Mouse (Mus musculus): ENCODE results near the gene Magi2. TPM values are rescaled to one million over a fixed set of nuclear protein-coding genes. Genes with fewer than 3 reads are reported as not detected.
A peak's percentile ranks its signal among the peaks of the same experiment; 100 is the strongest.
"Not testable (repeated sequence)": the region's sequence is repeated elsewhere in the genome, so short reads cannot be mapped to it uniquely, and the experiment has no call there.

Gene Magi2
- polyA plus RNA-seq (2015; fragmentation: Nextera tagmentation; extraction: Ambion mirVana) = 0.55 and 0.78 TPM in 2 replicates

DNA sequence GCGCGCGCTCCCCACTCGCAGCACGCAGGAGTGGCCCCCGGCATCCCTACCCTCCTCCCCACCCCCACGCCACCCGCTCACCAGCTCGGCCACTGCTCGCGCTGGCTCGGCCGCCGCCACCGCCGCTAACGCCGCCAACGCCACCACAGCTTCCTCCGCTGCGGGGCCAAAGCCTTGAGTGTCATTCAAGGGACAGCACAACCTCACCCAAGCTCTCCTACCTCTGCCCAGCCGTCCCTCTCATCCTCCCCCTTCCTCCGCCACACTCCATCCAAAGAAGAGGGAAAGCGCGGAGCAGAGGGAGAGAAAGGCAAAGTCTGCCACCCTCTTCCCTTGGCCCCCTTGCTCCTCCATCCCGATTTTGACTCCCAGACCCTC is at the start of gene Magi2:
Gene Magi2, plus strand, starts transcription at position 171 of the 378 bp plus-strand sequence.
- DNase-seq (ENCODE audit: low spot score) = no peak

DNA sequence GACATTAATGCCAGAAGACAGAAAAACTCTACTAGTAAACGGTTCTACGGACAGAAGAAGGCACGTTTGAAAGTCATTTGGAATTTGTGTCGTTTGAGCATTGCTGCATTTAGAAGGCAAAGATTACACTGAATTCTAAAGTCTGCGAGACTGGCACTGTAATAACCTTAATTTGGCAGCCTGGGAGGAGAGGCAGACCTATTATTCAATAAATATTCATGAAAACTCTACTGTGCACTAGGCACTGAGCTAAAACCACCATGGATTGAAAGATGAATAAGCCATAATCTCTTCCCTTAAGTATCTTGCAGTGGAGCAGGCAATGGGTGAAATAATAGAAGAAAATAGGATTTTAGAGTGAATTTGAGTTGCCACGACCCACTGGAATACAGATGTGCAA is 48.2 kb upstream of the Magi2 start:
- DNase-seq (ENCODE audit: low spot score) = no peak

GRCm38 (mm10) chr5:19186175-19186574 is 40.7 kb upstream of the Magi2 start:
- DNase-seq (ENCODE audit: low spot score) = no peak

- no peak for DNase-seq (ENCODE audit: low spot score)
Observed at GRCm38 (mm10) chr5:19211665-19212064, 15.2 kb upstream of the Magi2 start.

GRCm38 (mm10) chr5:19226144-19226865 is 531 bp upstream of the Magi2 start:
- no peak for DNase-seq (ENCODE audit: low spot score)

- no peak for DNase-seq (ENCODE audit: low spot score)
Observed at GRCm38 (mm10) chr5:19227281-19227680, 445 bp downstream of the Magi2 start.

GRCm38 (mm10) chr5:19227791-19228331 is 1.0 kb downstream of the Magi2 start:
- DNase-seq (ENCODE audit: low spot score) = no peak

DNA sequence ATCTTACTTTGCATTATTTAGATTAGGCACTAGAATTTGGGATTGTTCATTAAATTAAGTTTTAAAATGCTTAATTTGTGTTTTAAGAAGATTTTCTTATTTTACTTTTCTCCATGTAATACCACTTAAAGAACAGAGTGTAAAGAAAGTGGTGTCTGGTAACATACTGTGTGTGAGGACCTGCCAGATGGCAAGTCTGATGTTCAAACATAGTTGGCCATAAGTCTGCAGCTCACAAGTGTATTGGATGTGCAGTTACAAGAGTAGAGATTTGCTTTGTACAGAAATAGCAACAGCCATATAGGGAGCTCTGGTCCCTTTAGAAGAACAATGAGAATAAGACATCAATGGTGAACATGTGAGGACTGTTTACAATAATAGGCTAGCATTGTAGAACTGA is 15.0 kb downstream of the Magi2 start:
- no peak for DNase-seq (ENCODE audit: low spot score)

DNA sequence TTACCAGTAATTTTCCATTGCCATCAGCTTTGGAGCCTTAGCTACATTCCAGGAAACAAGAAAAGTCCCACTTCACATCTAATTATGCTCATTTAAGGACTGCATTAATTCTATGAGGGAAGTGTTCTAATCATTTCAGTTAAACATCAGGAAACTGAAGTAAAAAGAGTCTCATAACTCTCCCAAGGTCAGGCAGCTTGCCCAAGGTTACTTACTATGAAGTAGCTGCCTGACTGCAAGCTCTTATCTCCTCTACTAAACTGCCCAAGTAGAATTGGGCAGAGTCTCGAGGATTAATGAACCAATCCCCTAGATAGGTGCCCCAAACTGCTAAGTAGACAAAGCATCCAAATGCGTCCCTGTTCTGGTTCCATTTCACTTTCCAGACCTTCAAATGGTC is 19.6 kb downstream of the Magi2 start:
- DNase-seq (ENCODE audit: low spot score) = no peak

DNA sequence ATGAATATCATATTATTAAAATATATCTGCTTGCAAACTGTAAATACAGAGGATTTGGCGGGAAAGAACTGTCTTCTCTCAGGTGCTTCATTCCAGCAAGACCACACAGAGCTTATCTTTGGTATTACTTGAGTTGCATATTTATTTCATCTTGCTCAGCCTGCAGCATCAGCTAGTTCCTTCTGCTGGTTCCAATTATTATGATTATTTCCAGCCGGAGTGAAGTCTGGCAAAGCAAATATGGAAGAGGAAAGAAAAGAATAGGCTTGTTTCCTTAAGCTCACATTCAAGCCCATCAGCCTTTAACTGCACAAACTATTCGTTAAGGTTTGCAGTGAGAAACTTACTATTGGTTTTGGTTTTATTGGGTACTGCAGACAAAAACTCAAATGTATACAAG is 20.4 kb downstream of the Magi2 start:
- no peak for DNase-seq (ENCODE audit: low spot score)

GRCm38 (mm10) chr5:19262816-19263215 is 36.0 kb downstream of the Magi2 start:
- no peak for DNase-seq (ENCODE audit: low spot score)

GRCm38 (mm10) chr5:19264627-19265026 is 37.8 kb downstream of the Magi2 start:
- DNase-seq (ENCODE audit: low spot score) = no peak

DNA sequence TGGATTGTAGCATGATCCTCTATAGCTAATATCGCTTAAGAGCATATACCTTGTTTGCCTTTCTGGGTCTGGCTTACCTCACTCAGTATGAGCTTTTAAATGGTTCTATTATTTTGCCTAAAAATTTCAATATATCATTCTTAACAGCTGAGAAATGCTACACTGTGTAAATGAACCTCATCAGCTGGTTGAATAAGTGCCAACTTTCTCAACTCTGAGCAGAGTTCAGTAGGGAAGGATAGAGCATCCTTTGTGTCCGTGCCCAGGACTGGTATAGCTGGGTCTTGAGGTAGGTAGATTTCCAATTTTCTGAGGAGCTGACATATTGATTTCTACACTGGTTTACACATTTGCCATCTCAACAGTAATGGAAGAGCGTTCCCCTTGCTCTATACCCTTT is 65.7 kb downstream of the Magi2 start:
- DNase-seq (ENCODE audit: low spot score) = no peak

DNA sequence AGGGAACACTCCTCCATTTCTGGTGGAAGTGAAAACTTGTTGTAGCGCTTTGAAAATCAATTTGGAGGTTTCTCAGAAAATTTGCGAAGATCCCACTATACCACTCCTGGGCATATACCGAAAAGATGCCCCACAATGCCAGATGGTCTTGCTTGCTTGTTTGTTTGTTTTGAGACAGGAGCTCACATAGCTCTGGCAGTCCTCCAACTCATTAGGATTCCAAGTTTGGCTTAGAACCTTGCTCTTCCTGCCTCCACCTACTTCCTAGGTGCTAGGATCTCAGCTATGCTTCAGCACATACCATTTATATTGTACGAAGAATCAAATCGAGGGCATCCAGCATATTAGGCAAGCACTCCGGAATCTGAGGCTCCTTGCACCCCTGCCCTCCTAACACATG is 79.8 kb downstream of the Magi2 start:
- DNase-seq (ENCODE audit: low spot score) = no peak

DNA sequence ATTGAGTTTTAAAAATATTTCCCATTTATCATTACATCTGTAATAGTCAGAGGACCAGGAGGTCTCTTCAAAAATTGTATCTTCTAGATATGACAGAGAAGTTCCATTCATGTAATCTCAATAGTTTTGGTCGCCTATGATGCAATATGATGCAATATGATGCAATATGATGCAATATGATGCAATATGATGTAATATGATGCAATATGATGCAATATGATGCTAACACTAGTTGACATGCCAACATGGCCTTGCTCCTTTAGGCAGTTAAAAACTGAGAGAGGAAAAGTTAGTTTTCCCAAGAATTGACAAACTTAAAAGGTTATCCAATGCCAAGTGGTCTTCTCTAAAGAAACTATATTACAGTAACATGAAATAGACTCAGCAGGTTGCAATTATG is 83.0 kb downstream of the Magi2 start:
- no peak for DNase-seq (ENCODE audit: low spot score)

DNA sequence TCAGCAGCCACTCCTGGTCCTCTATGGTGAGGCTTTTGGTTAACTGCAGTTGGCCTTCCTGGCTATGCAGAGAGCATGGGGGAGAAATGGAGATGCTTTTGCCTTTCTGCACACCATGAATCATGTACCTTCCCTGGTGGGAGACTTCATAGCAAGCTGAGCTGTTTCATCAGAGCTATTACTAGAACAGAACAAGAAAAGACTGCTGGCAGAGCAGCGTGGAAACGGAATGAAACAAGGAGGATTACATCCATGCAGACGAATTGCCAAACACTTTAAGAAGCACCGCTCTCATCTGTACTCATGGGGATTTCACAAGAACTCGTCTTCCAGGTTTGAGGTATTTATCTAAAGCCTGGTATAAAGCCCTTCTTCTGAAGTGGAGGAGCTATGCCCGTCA is 95.7 kb downstream of the Magi2 start:
- DNase-seq (ENCODE audit: low spot score) = no peak

GRCm38 (mm10) chr5:19337561-19337960 is 110.7 kb downstream of the Magi2 start:
- no peak for DNase-seq (ENCODE audit: low spot score)

- no peak for DNase-seq (ENCODE audit: low spot score)
Observed at GRCm38 (mm10) chr5:19368175-19368574, 141.3 kb downstream of the Magi2 start.

DNA sequence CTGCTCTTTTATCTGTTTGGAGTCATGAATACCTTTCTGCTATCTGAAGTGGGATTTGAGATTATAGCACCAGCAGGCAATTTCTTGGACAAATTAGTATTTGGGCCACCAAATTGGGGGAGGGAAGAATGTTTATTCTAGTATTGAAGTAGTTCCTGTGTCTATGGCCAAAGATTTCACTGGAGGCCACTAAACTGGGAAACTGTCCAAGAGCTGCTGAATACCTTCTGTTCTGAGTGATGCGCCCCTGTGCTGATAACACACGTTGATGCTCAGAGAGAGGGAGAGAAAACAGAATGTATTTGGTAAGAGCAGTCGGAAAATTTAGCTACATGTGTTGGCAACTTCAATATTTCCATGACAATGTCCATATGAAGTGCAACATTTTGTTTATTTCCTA is 169.0 kb downstream of the Magi2 start:
- no peak for DNase-seq (ENCODE audit: low spot score)

DNA sequence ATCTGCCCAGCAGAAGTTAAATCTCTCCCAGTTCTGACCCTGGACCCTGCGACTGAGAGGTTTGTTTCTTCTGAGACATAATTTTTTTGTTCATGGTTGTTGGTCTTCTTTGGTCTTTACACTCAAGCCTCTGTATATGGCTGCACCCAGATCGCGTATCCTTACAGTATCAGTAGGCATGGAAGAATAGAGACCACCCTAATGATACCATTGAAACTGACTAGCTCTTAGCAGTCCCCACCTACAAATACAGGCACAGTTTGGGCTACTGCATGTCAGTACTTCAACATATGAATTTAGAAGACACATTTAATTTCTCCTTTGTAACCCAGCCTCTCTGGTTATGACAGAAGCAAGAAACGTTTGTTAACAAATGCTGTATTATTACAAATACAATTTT is 173.5 kb downstream of the Magi2 start:
- no peak for DNase-seq (ENCODE audit: low spot score)

DNA sequence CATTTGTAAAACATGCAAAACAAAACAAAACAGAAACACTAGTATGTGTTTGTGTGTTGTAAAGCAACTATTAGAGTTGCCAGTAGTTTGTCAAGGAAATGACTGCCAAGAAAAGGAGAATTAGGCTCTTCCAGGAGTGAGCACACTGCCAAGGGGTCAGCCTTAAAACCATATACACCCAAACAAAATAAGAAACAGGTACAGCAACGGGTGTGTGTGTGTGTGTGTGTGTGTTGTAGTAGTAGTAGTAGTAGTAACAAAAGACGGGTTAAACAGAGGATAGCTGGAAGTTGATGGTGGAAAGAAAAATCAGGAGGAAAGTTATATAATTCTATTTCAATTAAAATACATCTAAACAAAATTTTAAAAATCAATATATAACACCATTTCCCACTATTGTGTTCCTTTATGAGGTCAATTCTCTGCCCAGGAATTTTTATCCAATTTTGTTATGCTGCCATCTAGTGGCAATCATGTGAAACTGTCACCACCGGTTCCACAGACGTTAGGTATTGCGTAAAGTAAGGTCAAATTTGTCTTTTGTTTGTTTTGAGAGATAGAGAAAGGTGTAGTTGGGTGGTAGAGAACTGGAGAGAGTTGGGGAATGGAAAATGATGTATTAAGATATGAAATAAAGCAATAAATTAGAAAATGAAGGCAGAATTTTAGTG is 174.0 kb downstream of the Magi2 start:
- peak; percentile 3 for DNase-seq (ENCODE audit: low spot score)

GRCm38 (mm10) chr5:19404268-19404667 is 177.4 kb downstream of the Magi2 start:
- not testable (repeated sequence) for DNase-seq (ENCODE audit: low spot score)

- no peak for DNase-seq (ENCODE audit: low spot score)
Observed at GRCm38 (mm10) chr5:19414556-19414955, 187.7 kb downstream of the Magi2 start.

Data from thymus, postnatal 0 days (tissue).